Mouse (Mus musculus): ENCODE measurements around the gene Ceacam18.
A peak's percentile ranks its signal among the peaks of the same experiment; 100 is the strongest.
"Not testable (repeated sequence)": the region's sequence is repeated elsewhere in the genome, so short reads cannot be mapped to it uniquely, and the experiment has no call there.

Ceacam18 gene

DNA sequence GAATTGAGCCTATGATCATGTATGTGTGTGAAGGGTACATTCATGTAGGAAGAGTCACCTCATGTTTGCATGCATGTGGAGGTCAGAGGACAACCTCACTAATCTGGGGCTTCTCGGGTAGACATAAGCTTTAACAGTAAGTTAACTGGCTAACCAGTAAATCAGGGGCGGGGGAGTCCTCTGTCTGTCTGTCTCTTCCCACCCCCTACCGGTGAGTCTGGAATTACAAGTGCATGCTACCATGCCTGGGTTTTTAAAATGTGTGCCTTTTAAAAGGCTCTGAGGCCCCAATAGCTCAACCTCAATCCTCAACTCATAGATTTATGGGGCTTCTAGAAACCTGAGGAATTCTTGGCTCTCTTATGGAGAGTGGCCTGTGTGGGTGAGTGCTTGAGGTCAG lies 34.1 kb downstream of the Ceacam18 start:
- DNase-seq (ENCODE audit: low spot score in 2 of 2) = no peak

- peak in 1 of 2 experiments; percentile 4 for DNase-seq (ENCODE audit: low spot score in 2 of 2)
These were observed 36.7 kb downstream of the Ceacam18 start for GRCm38 (mm10) chr7:43671064-43671808.

- peak; percentile 90 to 93 for DNase-seq (ENCODE audit: low spot score in 2 of 2)
These were observed 37.5 kb downstream of the Ceacam18 start, which contains the start of gene Ctu1 for GRCm38 (mm10) chr7:43671809-43672580. Ctu1 (plus strand) TSS chr7:43672016.

DNA sequence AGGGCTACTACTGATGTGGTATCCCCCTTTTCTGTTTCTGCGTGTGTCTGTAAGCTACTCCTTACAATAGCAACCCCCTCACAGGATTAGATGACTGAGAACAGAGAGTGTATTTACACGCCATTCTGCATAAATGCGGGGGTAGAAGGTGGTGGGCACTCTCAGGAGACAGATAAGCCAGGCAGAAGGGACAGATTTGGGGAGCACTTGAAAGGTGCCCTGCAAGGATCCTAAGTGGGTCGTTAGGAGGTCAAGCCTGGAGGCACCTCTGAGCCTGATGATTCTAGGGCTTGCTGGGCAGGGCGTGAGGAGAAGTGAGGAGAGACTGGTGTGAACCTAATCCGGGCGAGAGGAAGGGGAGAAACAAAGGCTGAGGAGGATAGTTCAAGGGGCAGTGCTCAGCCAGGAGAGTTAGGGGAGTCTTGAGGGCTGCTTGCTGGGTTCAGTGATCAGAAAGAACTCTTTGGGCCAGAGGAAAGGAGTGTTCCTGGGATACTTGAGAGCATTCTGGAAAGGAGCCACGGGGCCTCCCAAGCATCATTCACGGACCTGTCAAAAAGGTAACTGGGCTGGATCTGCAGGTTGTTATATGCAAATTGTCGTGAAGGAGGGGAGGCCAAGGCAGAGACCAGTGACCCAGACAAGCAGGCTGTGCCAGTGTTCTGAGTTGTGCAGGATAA lies 38.2 kb downstream of the Ceacam18 start:
- peak in 1 of 2 experiments; percentile 7 for DNase-seq (ENCODE audit: low spot score in 2 of 2)

GRCm38 (mm10) chr7:43675091-43675490 lies 40.6 kb downstream of the Ceacam18 start:
- DNase-seq (ENCODE audit: low spot score in 2 of 2) = no peak

DNA sequence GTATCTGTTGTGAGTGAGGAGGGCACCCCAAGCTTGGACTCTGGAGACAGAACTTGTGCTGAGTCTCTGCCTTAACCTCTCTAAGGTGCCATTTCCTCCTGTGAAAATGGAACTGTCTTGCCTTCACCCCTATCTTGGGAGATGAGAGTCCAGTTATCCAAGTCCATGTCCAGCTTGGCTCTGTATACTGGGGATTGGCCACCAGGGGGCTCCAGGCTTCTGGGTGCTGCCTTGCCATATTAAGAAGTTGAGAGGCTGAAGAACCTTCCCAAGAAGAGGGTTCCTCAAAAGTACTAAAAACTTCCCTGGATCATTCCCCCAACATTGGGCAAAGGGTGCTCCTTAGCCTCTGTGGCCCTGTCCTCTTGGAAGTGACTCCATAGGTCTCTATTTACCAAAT lies 44.0 kb downstream of the Ceacam18 start:
- peak; percentile 48 to 54 for DNase-seq (ENCODE audit: low spot score in 2 of 2)

- DNase-seq (ENCODE audit: low spot score in 2 of 2) = peak; percentile 74 to 75
These were observed 46.5 kb downstream of the Ceacam18 start for GRCm38 (mm10) chr7:43680960-43681359.

DNA sequence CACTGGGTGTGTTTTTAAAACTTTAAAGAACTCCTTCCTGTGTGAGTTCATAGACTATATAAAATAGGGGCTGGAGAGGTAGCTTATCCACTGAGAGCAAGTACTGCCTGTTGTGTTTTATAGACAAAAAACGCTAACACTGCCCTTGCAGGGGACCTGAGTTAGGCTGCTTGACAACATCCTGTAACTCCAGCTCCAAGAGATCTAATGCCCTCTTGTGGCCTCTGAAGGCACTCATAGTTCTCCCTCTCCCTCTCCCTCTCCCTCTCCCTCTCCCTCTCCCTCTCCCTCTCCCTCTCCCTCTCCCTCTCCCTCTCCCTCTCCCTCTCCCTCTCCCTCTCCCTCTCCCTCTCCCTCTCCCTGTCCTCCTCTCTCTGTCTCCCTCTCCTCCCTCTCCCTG lies 48.0 kb downstream of the Ceacam18 start:
- not testable (repeated sequence) for DNase-seq (ENCODE audit: low spot score in 2 of 2)

DNA sequence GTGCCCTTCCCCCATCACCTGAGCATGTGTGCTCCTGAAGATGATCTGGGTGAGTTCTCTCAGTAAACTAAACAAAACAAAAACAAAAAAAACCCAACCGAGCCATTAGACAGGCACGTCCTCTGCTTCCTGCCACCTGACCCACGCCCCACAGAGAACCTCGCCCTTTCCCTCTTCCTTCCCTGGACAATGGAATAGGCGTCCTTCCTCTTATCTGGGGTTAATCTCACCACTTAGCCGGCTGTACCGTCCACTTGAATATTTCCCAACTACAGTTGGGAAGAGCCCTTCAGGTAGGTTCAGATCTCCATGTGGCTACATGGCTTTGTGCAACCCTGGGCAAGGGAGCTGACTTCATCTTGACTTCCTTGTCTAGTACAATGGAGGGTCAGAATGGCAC lies 50.6 kb downstream of the Ceacam18 start:
- DNase-seq (ENCODE audit: low spot score in 2 of 2) = no peak

- no peak for DNase-seq (ENCODE audit: low spot score in 2 of 2)
These were observed 55.6 kb downstream of the Ceacam18 start, which contains the start of gene Klk14 for GRCm38 (mm10) chr7:43690118-43690517. Klk14 (plus strand) TSS chr7:43690418.

Measured in right cerebral cortex, adult 2 months (tissue).